Mouse (Mus musculus): ENCODE data around the gene Tmed9. TPM values are rescaled to one million over a fixed set of nuclear protein-coding genes. Genes with fewer than 3 reads are reported as not detected.
"Not testable (repeated sequence)": the region's sequence is repeated elsewhere in the genome, so short reads cannot be mapped to it uniquely, and the experiment has no call there.

Gene Tmed9
- polyA plus RNA-seq, 1 experiment from 2014 or later, result 61.9 TPM

- no peak overlapping the region for H3K4me2 ChIP-seq
- no peak overlapping the region for H3K4me3 ChIP-seq (ENCODE audit: low read depth, low read length)
- H3K27me3 ChIP-seq (replicated peaks; ENCODE audit: control insufficient read depth, insufficient read depth, low read length), result no peaks in the 10 kb centered on the region
- no peak overlapping the region for H3K27ac ChIP-seq (ENCODE audit: low read depth, low read length)
- no peaks in the 10 kb centered on the region for H3K9me3 ChIP-seq (ENCODE audit: control insufficient read depth, low read length)
- no peak overlapping the region for H3K9ac ChIP-seq (ENCODE audit: low read depth, low read length)
- 69% methylated on average over 10 of the region's 10 CpGs for WGBS
- DNase-seq (ENCODE audit: low spot score) (no peak), ATAC-seq (replicated peaks; ENCODE audit: low FRiP score) (no peak)
- H3K36me3 ChIP-seq (ENCODE audit: control insufficient read depth, insufficient read depth, low read length), result peaks cover 16% of the 10 kb centered on the region
- no peaks in the 10 kb centered on the region for H3K4me1 ChIP-seq (replicated peaks; ENCODE audit: control insufficient read depth, insufficient read depth, low read length)
Observed at GRCm38 (mm10) chr13:55606899-55607623, 33.5 kb downstream of the Tmed9 start.

GRCm38 (mm10) chr13:55607624-55608006, 34.1 kb downstream of the Tmed9 start:
- no peaks in the 10 kb centered on the region for H3K27me3 ChIP-seq (replicated peaks; ENCODE audit: control insufficient read depth, insufficient read depth, low read length)
- no peaks in the 10 kb centered on the region for H3K4me1 ChIP-seq (replicated peaks; ENCODE audit: control insufficient read depth, insufficient read depth, low read length)
- H3K27ac ChIP-seq (ENCODE audit: low read depth, low read length), result no peak overlapping the region
- H3K9ac ChIP-seq (ENCODE audit: low read depth, low read length), result no peak overlapping the region
- ATAC-seq (replicated peaks; ENCODE audit: low FRiP score), result no peak
- no peak overlapping the region for H3K4me3 ChIP-seq (ENCODE audit: low read depth, low read length)
- no peak for DNase-seq (ENCODE audit: low spot score)
- WGBS, result 93% methylated on average over 2 of the region's 2 CpGs
- no peaks in the 10 kb centered on the region for H3K9me3 ChIP-seq (ENCODE audit: control insufficient read depth, low read length)
- no peak overlapping the region for H3K4me2 ChIP-seq
- H3K36me3 ChIP-seq (ENCODE audit: control insufficient read depth, insufficient read depth, low read length), result peaks cover 16% of the 10 kb centered on the region

- H3K27ac ChIP-seq (ENCODE audit: low read depth, low read length), result no peak overlapping the region
- H3K9ac ChIP-seq (ENCODE audit: low read depth, low read length), result no peak overlapping the region
- H3K4me2 ChIP-seq, result no peak overlapping the region
- peaks cover 7% of the 10 kb centered on the region for H3K36me3 ChIP-seq (ENCODE audit: control insufficient read depth, insufficient read depth, low read length)
- no peaks in the 10 kb centered on the region for H3K4me1 ChIP-seq (replicated peaks; ENCODE audit: control insufficient read depth, insufficient read depth, low read length)
- H3K9me3 ChIP-seq (ENCODE audit: control insufficient read depth, low read length), result no peaks in the 10 kb centered on the region
- H3K27me3 ChIP-seq (replicated peaks; ENCODE audit: control insufficient read depth, insufficient read depth, low read length), result no peaks in the 10 kb centered on the region
- ATAC-seq (replicated peaks; ENCODE audit: low FRiP score), result no peak
- no peak for DNase-seq (ENCODE audit: low spot score)
- no peak overlapping the region for H3K4me3 ChIP-seq (ENCODE audit: low read depth, low read length)
- WGBS, result 77% methylated on average over 7 of the region's 7 CpGs
Observed at GRCm38 (mm10) chr13:55611996-55612395, 38.5 kb downstream of the Tmed9 start.

GRCm38 (mm10) chr13:55613471-55613870, 39.9 kb downstream of the Tmed9 start:
- WGBS, result 52% methylated on average over 5 of the region's 5 CpGs
- Histone ChIP-seq H3K9ac (ENCODE audit: low read depth, low read length) (no peak overlapping the region), H3K9me3 (ENCODE audit: control insufficient read depth, low read length) (no peaks in the 10 kb centered on the region), H3K4me3 (ENCODE audit: low read depth, low read length) (no peak overlapping the region), H3K27ac (ENCODE audit: low read depth, low read length) (no peak overlapping the region), H3K36me3 (ENCODE audit: control insufficient read depth, insufficient read depth, low read length) (peaks cover 7% of the 10 kb centered on the region), H3K4me2 (no peak overlapping the region), H3K27me3 (replicated peaks; ENCODE audit: control insufficient read depth, insufficient read depth, low read length) (no peaks in the 10 kb centered on the region), H3K4me1 (replicated peaks; ENCODE audit: control insufficient read depth, insufficient read depth, low read length) (no peaks in the 10 kb centered on the region)
- DNase-seq (ENCODE audit: low spot score) (no peak), ATAC-seq (replicated peaks; ENCODE audit: low FRiP score) (no peak)

GRCm38 (mm10) chr13:55619328-55619727, 45.8 kb downstream of the Tmed9 start:
- Histone ChIP-seq H3K4me3 (ENCODE audit: low read depth, low read length) (no peak overlapping the region), H3K4me1 (replicated peaks; ENCODE audit: control insufficient read depth, insufficient read depth, low read length) (peaks cover 9% of the 10 kb centered on the region), H3K36me3 (ENCODE audit: control insufficient read depth, insufficient read depth, low read length) (no peaks in the 10 kb centered on the region), H3K9me3 (ENCODE audit: control insufficient read depth, low read length) (no peaks in the 10 kb centered on the region), H3K27ac (ENCODE audit: low read depth, low read length) (no peak overlapping the region), H3K9ac (ENCODE audit: low read depth, low read length) (no peak overlapping the region), H3K27me3 (replicated peaks; ENCODE audit: control insufficient read depth, insufficient read depth, low read length) (no peaks in the 10 kb centered on the region), H3K4me2 (no peak overlapping the region)
- no peak for ATAC-seq (replicated peaks; ENCODE audit: low FRiP score)
- DNase-seq (ENCODE audit: low spot score), result no peak
- WGBS, result 77% methylated on average over 4 of the region's 4 CpGs

- H3K27ac ChIP-seq (ENCODE audit: low read depth, low read length), result no peak overlapping the region
- H3K4me1 ChIP-seq (replicated peaks; ENCODE audit: control insufficient read depth, insufficient read depth, low read length), result peaks cover 9% of the 10 kb centered on the region
- whole genome bisulfite sequencing, result 83% methylated on average over 2 of the region's 2 CpGs
- no peaks in the 10 kb centered on the region for H3K9me3 ChIP-seq (ENCODE audit: control insufficient read depth, low read length)
- no peaks in the 10 kb centered on the region; the same call in 1 of the 2 replicates for H3K36me3 ChIP-seq (ENCODE audit: control insufficient read depth, insufficient read depth, low read length)
- no peak for ATAC-seq (replicated peaks; ENCODE audit: low FRiP score)
- H3K9ac ChIP-seq (ENCODE audit: low read depth, low read length), result no peak overlapping the region
- no peak overlapping the region for H3K4me2 ChIP-seq
- no peak for DNase-seq (ENCODE audit: low spot score)
- H3K27me3 ChIP-seq (replicated peaks; ENCODE audit: control insufficient read depth, insufficient read depth, low read length), result no peaks in the 10 kb centered on the region
- H3K4me3 ChIP-seq (ENCODE audit: low read depth, low read length), result no peak overlapping the region
Observed at GRCm38 (mm10) chr13:55620275-55620674, 46.7 kb downstream of the Tmed9 start.

GRCm38 (mm10) chr13:55622156-55622648, 48.7 kb downstream of the Tmed9 start:
- ATAC-seq (replicated peaks; ENCODE audit: low FRiP score); DNase-seq (ENCODE audit: low spot score); H3K9me3 ChIP-seq (ENCODE audit: control insufficient read depth, low read length); H3K4me1 ChIP-seq (replicated peaks; ENCODE audit: control insufficient read depth, insufficient read depth, low read length); H3K27me3 ChIP-seq (replicated peaks; ENCODE audit: control insufficient read depth, insufficient read depth, low read length); H3K36me3 ChIP-seq (ENCODE audit: control insufficient read depth, insufficient read depth, low read length): not testable (repeated sequence)
- Histone ChIP-seq H3K27ac (ENCODE audit: low read depth, low read length) (peak overlapping the region; percentile 70), H3K9ac (ENCODE audit: low read depth, low read length) (peak overlapping the region; percentile 78), H3K4me3 (ENCODE audit: low read depth, low read length) (peak overlapping the region; percentile 76), H3K4me2 (peak overlapping the region; percentile 95)
- WGBS, result 20% methylated on average over 20 of the region's 20 CpGs

GRCm38 (mm10) chr13:55622649-55623541, 49.4 kb downstream of the Tmed9 start, which contains the start of gene Caml:
Caml (plus strand) TSS chr13:55623005.
- H3K4me3 ChIP-seq (ENCODE audit: low read depth, low read length), result peak within 1 kb of the TSS; percentile 76
- peaks cover 5% of the 10 kb centered on the region; the same call in 1 of the 2 replicates for H3K36me3 ChIP-seq (ENCODE audit: control insufficient read depth, insufficient read depth, low read length)
- H3K9ac ChIP-seq (ENCODE audit: low read depth, low read length), result peak within 1 kb of the TSS; percentile 78
- H3K4me1 ChIP-seq (replicated peaks; ENCODE audit: control insufficient read depth, insufficient read depth, low read length), result peaks cover 9% of the 10 kb centered on the region
- H3K4me2 ChIP-seq, result peak within 1 kb of the TSS; percentile 95
- no peaks in the 10 kb centered on the region for H3K27me3 ChIP-seq (replicated peaks; ENCODE audit: control insufficient read depth, insufficient read depth, low read length)
- DNase-seq (ENCODE audit: low spot score) (peak; percentile 87), ATAC-seq (replicated peaks; ENCODE audit: low FRiP score) (peak; percentile 98)
- H3K9me3 ChIP-seq (ENCODE audit: control insufficient read depth, low read length), result no peaks in the 10 kb centered on the region
- peak within 1 kb of the TSS; percentile 70 for H3K27ac ChIP-seq (ENCODE audit: low read depth, low read length)
- WGBS, result under 1% methylated on average over 59 of the region's 59 CpGs

Data from liver, embryonic 11.5 days (tissue).